Mouse (Mus musculus) common myeloid progenitor, adult 5-6 weeks (primary cell): ENCODE measurements around the gene Ddx23. TPM values are rescaled to one million over a fixed set of nuclear protein-coding genes. Genes with fewer than 3 reads are reported as not detected.
A peak's percentile ranks its signal among the peaks of the same experiment; 100 is the strongest.

ENCODE experiments used
- ATAC-seq: replicated peaks from 2 replicates; pipeline ENCODE4 v1.8.0; 2016; ENCODE audit warnings: low read depth, mild to moderate bottlenecking, moderate TSS enrichment, inconsistent platforms; ENCODE audit not compliant: poor library complexity, severe bottlenecking
- total RNA-seq: library from RNA; stranded (forward); fragments of 200-1000, 187-1606 nt; gene quantifications from 2 replicates; pipeline ENCODE4 v1.2.3, GENCODE M21; 2017

Ddx23 gene
- total RNA-seq, 1 experiment from 2014 or later = 114 TPM

DNA sequence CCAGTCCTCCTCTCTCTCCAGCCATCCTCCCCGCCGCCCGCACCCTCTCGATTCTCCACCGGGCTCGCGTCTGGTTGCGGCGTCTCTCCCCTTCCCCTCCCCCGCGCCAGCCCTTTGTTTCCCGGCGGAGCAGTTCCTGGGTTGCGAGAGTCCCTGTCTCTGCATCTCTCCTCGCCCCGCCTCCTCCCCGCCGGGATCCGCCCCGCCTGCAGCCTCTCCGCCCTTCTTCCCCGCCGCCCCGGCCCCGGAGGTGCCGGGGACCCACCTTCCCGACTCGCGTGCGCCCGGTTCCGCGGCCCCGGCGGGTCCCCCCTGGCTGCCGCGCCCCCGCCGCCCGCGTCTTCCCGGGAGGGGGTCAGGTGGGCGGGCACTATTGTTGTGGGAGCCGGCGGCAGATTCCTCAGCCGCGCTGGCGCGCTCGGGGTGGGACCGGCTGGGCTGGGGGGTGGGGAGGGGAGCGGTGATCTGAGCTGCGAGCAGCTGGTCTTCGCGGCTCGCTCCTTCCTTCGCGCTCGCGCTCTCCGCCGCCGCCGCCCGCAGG lies 28.1 kb downstream of the Ddx23 start:
- ATAC-seq = peak; percentile 22; the same call in 1 of the 2 replicates

DNA sequence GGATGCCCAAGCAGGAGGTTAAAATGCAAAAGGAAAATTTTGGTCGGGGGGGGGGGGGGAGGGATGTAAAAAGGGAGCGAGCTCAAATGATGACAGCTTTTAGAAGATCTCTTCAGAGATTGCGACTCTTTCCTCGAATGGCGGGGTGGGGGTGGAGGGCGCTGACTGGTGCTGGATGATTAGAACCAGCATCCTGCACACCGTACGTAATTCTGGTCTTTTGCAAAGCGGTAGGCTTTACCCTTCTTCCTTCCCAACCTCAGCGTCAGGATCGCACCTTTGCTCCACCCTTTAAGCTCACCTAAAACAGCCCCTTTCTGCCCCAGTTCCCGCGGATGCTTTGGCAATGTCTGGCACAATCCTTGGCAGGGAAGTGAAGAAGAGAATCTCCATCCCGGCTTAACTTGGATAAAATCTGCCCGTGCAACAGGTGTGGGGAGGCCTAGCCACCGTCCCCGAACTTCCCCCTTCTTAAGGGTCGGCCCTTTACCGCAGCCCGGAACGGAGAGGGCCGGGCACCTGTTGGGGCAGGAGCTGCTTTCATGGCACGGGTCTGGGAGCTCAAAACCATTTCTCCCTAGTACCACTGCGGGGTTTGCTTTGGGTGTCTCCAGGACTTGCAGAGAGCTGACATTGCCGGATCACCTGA lies 28.7 kb downstream of the Ddx23 start:
- no peak for ATAC-seq

DNA sequence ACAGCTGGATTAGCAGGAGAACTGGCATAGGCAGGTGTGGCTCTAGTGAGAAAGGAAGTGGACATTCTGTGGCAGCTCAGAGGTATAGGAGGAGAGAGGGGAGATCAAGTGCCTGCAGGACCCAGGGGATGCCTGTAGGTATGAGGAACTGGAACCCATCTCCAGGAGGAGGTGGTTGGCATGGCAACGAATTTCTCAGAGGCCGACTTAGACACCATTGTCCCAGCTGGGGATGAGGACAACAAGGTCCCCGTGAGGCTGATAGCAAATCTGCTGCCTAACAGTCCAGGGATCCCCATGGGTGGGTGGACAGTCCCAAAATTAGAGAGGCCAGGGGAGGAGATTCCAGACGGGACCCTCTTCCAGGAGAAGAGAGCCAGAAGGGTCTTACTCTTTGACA lies 29.8 kb downstream of the Ddx23 start:
- no peak for ATAC-seq

DNA sequence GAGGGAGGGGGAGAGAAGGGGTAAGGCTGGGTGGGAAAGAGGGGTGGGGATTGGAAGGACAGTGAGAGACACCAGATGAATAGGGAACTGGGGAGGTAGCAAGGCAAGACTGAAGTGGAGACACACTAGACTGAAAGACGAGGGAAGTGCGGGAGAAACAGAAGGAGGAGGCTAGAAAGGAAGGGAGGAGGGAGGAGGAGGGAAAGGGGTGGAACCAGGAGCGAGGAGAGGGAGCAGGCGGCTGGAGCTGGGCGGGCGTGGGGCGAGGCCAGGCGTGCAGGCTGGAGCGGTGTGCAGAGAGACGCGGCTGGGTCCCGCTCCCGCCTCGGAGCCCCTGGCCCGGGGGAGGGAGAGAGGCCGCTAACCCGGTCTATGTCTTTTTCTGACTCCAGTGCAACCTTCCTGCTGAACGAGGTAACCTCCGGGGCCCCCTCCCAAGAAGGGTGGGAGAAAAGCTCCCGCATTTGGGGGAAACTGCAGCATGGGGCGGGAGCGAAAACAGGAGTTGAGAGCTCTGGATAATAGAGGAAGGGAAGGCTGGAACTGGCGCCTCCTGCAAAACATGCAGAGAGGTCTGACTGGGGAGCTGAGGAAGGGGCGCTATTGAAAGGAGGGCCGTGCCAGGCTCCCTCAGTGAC lies 30.5 kb downstream of the Ddx23 start:
- ATAC-seq = 0 out of 2 replicates have a peak, but pooled peaks have one; percentile 3

DNA sequence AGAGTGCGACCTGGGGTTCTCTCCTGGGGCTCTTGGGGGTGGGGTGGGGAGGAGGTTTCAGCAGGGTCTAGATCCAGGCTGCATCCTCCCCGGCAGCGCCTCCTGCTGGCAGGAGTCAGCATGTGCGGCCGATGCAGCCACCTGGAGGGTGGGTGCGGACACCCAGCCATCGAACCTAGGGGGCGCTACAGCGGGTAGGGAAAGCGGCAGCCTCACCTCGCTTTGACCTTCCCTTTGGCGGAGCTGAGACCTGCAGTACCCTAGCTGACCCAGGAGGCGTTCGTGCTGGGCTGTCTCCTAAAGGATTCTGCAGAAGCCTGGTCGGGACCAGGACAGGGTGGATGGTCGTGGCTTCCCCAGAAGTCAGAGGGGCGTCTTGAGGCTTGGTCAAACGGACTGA lies 31.2 kb downstream of the Ddx23 start:
- peak; percentile 57 for ATAC-seq

DNA sequence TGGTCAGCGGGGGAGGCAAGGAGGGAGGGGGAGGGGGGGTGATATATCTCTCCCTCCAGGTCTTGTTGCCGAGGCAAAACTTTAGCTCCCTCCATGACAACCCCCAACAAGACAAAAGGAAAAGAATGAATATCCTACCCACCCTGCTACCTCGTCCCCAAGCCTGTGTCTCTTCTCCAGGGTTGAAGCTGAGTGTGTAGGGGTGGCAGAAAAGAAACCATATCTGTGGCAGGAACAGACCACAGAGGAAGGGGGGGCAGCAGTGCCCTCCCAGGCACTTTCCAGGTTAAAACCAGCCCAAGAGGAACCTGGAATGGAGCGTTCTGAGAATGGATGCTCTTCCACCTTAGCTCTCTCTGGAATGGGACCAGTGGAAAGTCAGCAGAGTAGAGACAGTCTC lies 32.2 kb downstream of the Ddx23 start, which contains the start of gene Cacnb3:
Gene Cacnb3, plus strand, starts transcription at position 301 of the 400 bp plus-strand sequence.
- ATAC-seq = no peak

DNA sequence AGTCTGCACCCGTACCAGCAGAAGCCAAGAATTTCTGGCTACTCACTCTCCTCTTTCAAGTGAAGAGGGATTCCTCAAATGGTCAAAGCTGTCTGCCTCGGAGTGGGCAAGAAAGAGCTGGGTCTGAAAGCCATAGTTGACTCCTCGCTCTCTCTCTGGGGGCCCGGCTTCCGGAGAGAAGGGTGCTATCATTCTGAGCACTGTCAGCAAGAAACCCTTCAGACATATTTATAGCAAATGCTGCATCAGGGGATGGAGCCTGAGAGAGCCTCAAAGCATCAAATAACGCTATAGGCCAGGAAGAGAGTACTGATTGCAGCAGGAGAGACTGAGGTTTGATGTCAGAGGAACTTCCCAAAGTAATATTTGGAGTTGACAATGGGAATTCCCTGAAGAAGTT lies 33.2 kb downstream of the Ddx23 start:
- ATAC-seq = no peak

DNA sequence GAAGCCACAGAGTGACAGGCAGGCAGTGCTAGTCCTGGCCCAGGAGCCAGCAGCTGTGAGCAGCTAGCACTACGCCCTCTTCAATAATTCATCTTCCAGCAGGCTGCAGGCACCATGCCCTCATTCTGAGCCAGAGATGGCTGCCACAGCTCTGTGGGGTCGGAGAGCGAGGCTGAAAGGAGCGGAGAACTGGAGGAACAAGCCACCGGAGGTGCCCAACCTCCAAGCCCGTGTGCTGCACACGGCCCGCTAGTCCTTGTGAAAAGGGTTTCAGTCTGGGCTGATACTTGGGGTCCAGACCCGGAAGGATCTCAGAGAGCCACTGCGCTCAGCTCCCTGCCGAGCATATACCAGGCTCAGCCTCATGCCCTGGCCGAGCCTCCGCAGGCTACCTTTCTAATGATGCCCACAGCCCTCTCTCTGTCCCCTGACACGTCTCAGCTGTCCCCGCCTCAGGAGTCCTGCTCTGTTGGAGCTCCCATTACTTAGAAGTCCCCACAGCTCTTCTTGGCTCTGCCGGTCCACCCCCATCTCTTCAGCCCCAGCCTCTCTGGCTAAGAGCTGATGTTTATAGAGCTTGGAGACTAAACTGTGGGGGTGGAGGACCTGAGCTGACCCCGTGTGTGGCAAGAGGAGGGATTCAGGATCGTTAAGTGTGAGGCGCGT lies 34.0 kb downstream of the Ddx23 start:
- 0 out of 2 replicates have a peak, but pooled peaks have one; percentile 7 for ATAC-seq

DNA sequence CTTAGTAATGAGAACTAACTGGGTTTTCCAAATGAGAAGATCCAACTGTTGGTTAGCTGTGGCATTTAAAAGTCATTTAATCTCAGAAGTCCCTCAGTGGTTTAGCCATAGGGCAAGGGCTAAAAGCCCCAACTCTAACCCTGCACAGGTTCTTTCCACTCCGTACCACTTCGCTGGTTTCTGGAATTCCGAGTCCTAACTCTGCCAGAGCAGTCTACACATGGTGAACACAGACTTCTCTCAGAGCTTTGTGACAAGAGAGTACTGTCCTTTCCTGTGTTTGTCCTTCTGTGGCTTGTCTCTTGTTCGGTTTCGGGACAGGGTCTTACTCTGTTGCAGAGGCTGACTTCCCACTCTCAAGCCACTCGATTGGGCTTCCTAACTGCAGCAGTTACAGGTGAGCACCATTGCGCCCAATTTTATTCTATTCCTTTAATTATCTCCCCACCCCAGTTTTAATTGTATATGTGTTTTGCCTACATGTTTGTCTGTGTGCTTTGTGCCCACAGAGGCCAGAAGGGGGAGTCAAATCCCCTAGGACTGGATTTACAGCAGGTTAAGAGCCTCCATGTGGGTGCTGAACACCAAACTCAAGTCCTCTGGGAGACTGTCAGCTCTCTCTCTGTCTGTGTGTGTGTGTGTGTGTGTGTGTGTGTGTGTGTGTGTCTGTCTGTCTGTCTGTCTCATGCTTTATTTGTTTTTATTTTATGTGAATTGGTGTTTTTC lies 36.0 kb downstream of the Ddx23 start:
- ATAC-seq = no peak

DNA sequence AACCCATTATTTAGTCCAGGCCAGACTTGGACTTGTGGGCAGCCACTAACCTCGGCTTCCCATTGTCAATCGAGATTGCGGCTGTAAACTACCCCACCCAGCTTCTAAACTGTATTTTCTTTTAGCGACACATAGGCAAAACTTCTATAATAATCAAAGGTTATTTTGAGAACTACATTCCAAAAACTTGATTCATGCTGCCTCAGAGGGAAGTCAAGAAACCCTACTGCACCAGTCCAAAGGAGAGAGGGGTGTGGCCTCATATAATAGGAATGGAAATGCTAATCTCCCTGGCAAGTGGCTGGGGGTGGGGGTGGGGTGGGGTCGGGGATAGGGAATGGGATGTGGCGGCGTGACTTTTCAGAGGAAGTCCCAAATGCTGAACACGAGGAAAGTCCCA lies 36.6 kb downstream of the Ddx23 start:
- no peak for ATAC-seq

DNA sequence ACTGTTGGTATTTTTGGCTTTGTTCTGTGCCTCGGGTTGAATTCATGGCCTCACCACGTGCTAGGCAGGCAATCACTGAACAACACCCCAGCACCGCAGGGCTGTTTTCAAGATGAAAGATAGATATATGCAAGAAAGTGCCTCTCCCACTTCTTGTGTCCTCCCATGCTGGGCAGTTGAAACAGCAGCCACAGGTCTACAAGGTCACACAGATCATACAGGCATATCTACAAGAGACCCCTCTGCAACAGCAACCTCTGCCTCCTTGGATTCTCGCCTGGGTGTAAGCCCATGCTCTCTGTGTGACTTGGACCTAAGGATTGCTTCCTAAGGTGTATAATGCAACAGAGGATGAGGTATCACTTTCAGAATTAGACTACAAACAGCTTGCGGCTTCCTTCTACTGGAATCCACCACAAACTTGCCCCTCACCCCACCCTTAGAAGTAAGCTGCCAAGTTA lies 39.3 kb downstream of the Ddx23 start:
- no peak for ATAC-seq

DNA sequence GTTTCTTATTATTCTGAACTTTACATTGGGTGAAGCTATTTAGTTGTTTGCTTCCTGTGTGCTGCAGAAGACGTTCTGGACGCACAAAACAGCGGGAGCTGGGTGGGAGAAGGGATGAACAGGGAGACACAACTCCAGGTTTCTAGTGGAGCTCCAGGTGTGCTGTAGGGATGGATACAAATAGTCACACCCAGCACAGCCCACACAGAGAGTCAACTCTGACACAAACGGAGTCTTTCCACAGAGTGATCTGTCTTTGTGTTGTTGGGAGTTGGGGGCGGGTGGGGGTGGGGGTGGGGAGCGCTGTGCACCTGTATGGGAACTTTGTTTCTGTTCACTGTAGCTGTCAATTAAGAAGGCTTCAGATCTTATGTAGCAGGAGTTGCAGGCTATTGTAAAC lies 40.0 kb downstream of the Ddx23 start:
- ATAC-seq = no peak

DNA sequence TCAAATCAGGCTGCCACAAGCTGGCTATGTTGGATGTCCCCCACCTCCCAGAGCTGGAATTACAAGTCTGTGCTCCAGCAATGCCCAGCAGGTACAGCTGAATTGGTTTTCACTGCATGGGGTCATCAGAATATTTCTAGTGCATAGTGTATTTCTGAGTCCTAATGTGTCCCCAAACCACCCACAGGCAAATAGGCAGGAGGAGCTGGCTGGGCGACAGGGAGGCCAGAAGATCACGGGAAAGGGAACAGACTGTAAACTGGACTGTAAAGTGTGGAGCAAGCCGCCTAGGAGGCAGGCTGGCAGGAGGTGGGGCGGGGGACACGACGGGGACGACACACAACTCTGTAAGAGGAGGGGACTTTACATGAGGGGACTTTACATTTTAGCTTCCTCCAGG lies 40.5 kb downstream of the Ddx23 start:
- ATAC-seq = no peak

DNA sequence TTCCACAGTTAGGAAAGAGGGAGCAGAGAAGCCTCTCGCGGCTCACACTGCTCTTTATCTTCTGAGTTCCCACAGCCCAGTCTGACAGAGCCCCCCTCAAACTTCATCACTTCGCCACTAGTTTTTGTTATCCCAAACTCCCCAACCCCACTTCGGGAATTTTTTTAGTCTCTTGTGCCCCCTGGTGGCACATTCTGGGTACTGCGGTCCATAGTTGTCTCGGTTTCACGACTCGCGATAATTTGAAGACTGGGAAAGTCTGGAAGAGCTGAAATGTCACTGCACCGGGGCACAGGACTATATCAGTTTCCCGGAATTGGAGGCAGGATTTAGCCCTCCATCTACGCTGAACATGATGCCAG lies 45.5 kb downstream of the Ddx23 start:
- peak; percentile 79 for ATAC-seq

DNA sequence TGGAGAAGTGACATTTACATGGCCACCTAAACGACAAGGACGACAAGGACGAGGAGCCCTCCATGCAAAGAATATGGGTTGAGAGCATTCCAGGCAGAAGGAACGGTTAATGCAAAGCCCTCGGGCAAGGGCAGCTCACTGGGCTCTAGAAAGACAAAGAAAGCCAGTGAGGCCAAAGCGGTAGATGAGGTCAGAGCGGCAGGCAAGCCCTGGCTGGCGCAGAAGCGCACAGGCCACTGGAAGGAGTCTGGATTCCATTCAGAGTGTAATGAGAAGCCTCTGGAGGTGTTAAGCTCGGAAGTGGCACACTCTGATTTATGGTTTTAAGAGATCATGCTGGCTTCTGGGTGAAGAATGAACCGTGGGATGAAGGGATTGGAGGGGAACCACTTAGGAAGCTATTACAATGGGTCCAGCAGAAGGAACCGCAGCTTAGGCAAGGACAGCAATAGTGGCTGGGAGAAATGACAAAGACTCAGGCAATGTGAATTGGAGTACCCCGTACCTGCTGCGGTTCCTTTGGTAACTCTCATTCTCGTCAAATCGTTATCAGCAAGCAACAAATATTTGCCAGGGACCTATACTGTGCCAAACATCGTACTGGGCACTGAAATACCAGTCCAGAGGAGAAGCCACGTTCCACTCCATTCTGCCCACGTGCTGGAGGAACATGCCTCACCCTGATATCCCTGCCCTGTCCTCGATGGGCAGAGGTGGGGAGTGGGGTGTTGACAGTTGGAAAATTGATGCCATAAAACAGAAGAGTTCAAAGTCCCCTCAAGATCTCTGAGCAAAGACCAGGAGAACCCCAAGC lies 46.1 kb downstream of the Ddx23 start:
- no peak for ATAC-seq

DNA sequence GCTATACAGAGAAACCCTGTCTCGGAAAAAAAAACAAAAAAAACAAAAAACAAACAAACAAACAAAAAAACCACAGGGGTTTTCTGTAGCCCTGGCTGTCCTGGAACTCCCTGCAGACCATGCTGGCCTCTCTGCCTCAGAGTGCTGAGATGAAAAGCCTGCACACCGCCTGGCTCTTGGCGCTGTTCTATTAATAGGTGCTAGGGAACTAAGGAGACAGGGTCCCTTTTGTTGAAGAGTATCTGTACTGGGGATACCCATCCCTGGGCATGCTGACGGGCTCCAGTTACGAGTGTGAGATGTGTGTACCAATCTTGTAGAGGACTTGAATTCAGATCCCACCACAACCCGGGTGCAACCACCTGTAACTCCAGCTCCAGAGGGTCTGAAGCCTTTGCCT lies 46.9 kb downstream of the Ddx23 start:
- no peak for ATAC-seq

DNA sequence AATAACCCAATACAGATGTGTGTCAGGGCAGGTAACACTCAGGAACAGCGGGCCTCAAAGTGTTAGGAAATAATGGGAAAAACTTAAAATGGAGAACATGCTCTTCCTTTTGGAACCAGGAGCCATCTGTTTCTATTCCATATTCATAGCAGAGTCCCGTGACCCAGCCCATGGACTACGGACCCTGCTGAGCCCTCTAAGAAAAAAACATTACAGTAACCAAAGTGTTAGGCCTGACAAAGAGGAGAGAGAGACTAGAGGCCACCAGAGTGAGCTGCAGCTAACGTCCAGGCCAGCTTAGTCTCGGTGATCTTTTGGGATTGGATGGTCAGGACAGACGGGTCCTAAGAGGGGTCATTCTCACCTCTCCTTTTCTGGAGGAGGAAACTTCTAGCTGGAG lies 47.7 kb downstream of the Ddx23 start:
- ATAC-seq = no peak

DNA sequence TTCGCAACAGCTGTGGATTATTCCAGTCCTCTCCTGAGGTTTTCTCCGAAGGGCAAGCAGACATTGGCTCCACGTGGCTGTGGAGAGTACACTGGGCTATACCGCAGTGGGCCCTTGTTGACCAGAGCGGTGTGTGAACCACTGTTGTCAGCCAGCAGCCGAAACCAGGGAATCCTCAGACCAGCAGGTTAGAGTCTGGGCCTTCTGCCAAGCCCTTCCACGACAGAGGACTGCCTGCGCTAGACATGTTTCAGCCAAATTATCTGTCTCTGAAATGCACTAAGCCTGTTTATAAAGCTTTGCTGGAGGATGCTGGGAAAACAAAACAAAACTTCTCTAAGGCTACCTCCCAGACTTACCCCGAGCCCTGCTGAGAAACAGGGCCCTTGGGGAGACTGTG lies 48.1 kb downstream of the Ddx23 start:
- no peak for ATAC-seq

DNA sequence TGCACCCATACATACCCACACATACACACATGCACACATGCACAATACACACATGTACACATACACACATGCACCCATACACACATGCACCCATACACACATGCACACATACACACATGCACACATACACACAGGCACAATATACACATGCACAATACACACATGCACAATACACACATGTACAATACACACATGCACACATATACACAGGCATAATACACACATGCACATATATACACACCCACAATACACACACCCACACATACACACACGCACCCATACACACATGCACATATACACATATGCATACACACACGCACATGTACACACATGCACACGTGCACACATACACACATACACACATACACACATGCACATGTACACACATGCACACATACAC lies 50.5 kb downstream of the Ddx23 start:
- no peak for ATAC-seq
